Mouse (Mus musculus) bone marrow macrophage, adult 2 months (primary cell): ENCODE data around the gene Scrn2.

Source experiments
- CTCF ChIP-seq: IDR thresholded peaks from 2 replicates; pipeline ENCODE4 v1.5.1; 2012; ENCODE audit warnings: low read depth, mild to moderate bottlenecking, low read length, moderate library complexity
- POLR2A ChIP-seq: IDR thresholded peaks from 2 replicates; pipeline ENCODE4 v1.6.1; 2012; ENCODE audit warnings: mild to moderate bottlenecking, low read depth, low read length, borderline replicate concordance

- TF ChIP-seq CTCF (no peak), POLR2A (no peak)
Observed at GRCm38 (mm10) chr11:97063921-97064295, 34.2 kb downstream of the Scrn2 start.
